Mouse (Mus musculus) lung, embryonic 14.5 days (tissue): ENCODE results near the gene Slc44a5. TPM values are rescaled to one million over a fixed set of nuclear protein-coding genes. Genes with fewer than 3 reads are reported as not detected.

Experiments used
- ATAC-seq: fragments of 200-750 bp; cut with Nextera tagmentation; 2 replicates; pipeline ENCODE4 v1.8.0; 2017; ENCODE audit warnings: mild to moderate bottlenecking, moderate TSS enrichment, moderate library complexity; ENCODE audit not compliant: insufficient read depth
- DNase-seq: peaks from one replicate; pipeline ENCODE4 v3.0.0-alpha.2; 2015
- H3K27ac ChIP-seq: fragments of 300-500 bp; sonication (generic); 2 replicates; pipeline ENCODE4 v1.5.1; 2014; ENCODE audit warnings: low read depth, mild to moderate bottlenecking, moderate library complexity
- H3K27me3 ChIP-seq: fragments of 300-500 bp; sonication (generic); 2 replicates; pipeline ENCODE4 v1.6.1; 2014; ENCODE audit warnings: low read length, control low read depth; ENCODE audit not compliant: insufficient read depth
- H3K36me3 ChIP-seq: fragments of 300-500 bp; sonication (generic); 2 replicates; pipeline ENCODE4 v1.6.1; 2014; ENCODE audit warnings: control low read depth; ENCODE audit not compliant: insufficient read depth
- H3K4me1 ChIP-seq: fragments of 300-500 bp; sonication (generic); 2 replicates; pipeline ENCODE4 v1.6.1; 2014; ENCODE audit warnings: antibody characterized with exemption, control low read depth; ENCODE audit not compliant: insufficient read depth
- H3K4me2 ChIP-seq: fragments of 300-500 bp; sonication (generic); 2 replicates; pipeline ENCODE4 v1.6.1; 2014; ENCODE audit warnings: mild to moderate bottlenecking
- H3K4me3 ChIP-seq: fragments of 300-500 bp; sonication (generic); 2 replicates; pipeline ENCODE4 v1.5.1; 2014; ENCODE audit warnings: low read depth, low read length
- H3K9ac ChIP-seq: fragments of 300-500 bp; sonication (generic); 2 replicates; pipeline ENCODE4 v1.6.1; 2014
- H3K9me3 ChIP-seq: fragments of 300-500 bp; sonication (generic); 2 replicates; pipeline ENCODE4 v1.6.1; 2016; ENCODE audit warnings: low read depth, low read length, control low read depth
- CTCF ChIP-seq: IDR thresholded peaks from 2 replicates; pipeline ENCODE4 v1.5.1; 2016; ENCODE audit warnings: antibody characterized with exemption, low read depth
- WGBS: fragments of 180-500 bp; shearing (Covaris S2); extraction: QIAGEN DNeasy Blood & Tissue Kit; methylation state at CpG from one replicate; pipeline ENCODE4 v1.1.7; 2014; 5-methylcytosine and 5-hydroxymethylcytosine counted together
- polyA plus RNA-seq: library from polyadenylated mRNA; unstranded; fragments of >200 nt; fragmentation: Nextera tagmentation; extraction: Ambion mirVana; gene quantifications from 2 replicates; pipeline ENCODE4 v1.2.1, GENCODE M21; 2014

The Slc44a5 gene
- polyA plus RNA-seq, 1 experiment from 2014 or later = 0.29 TPM

DNA sequence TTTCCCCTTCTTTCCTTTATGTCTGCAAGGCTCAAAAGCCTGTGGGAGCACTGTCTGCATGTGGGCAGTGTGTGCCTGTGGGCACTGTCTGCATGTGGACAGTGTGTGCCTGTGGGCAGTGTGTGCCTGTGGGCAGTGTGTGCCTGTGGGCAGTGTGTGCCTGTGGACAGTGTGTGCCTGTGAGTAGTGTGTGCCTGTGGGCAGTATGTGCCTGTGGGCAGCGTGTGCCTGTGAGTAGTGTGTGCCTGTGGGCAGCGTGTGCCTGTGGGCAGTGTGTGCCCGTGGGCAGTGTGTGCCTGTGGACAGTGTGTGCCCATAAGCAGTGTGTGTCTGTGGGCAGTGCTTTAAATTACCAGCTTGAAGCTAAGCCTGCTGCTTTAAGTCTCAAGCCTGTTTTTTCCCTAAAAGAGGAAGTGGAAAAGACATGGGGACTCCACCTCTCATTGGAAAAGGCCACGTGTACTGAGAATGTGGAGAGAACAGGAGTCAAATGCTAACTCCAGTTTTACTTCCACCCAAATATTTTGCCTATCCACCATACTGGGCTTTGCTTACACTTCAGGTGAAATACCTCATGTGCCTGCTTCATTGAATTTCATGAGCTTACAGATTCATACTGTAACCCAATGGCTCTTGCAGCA lies 315.3 kb downstream of the Slc44a5 start:
- no peak overlapping the region for H3K4me2 ChIP-seq
- no peak for ATAC-seq
- no peak overlapping the region for H3K27ac ChIP-seq
- H3K4me3 ChIP-seq = no peak overlapping the region
- TF ChIP-seq CTCF = no peak
- H3K36me3 ChIP-seq = no peaks in the 10 kb centered on the region
- peaks cover 5% of the 10 kb centered on the region; the same call in 1 of the 2 replicates for H3K4me1 ChIP-seq
- WGBS = 70% methylated on average over 4 of the region's 4 CpGs
- no peaks in the 10 kb centered on the region for H3K9me3 ChIP-seq
- H3K27me3 ChIP-seq = no peaks in the 10 kb centered on the region
- H3K9ac ChIP-seq = no peak overlapping the region
- DNase-seq = no peak

DNA sequence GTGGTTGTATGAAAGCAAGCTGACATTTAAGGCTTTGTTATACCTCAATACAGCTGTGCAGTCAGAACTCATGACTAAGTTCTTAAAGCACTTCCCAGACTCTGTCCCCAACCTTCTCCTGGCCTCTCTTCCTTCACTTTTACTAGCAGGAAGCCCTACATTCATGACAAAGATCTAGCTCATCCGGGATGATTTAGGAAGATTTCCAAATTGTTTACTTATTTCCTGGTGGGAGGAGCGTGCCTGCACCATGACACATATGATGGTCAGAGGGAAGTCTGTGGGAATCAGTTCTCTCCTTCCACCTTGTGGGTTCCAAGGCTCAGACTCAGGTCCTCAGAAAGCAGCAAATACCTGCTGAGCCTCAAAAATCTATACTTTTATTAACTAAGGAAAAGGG lies 317.1 kb downstream of the Slc44a5 start:
- Histone ChIP-seq H3K4me3 (no peak overlapping the region), H3K4me1 (no peaks in the 10 kb centered on the region), H3K4me2 (no peak overlapping the region), H3K9me3 (no peaks in the 10 kb centered on the region), H3K27me3 (no peaks in the 10 kb centered on the region), H3K27ac (no peak overlapping the region), H3K9ac (no peak overlapping the region), H3K36me3 (no peaks in the 10 kb centered on the region)
- no peak for DNase-seq
- WGBS = 20% methylated on average over 2 of the region's 2 CpGs
- ATAC-seq = no peak
- no peak for TF ChIP-seq CTCF

DNA sequence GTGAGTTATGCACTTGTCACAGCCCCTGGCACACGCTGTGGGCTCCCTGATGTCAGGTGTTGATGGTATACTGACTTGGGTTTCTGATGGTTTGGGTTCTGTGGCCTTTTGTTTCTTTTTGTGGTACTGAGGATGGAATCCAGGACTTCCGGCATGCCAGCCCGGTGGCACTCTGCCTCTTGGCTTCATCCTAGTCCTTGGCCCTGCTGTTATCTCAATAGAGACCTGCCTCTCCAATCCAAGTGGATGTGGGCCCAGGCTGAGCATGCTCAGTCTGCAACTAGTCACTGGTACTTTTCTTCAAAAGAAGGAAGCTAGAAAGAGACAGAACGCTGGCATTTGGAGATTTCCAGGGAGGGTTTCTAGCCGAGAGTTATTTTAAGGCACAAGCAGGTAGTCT lies 318.9 kb downstream of the Slc44a5 start:
- Histone ChIP-seq H3K4me1 (no peaks in the 10 kb centered on the region), H3K27me3 (no peaks in the 10 kb centered on the region), H3K9me3 (no peaks in the 10 kb centered on the region), H3K4me2 (no peak overlapping the region), H3K36me3 (no peaks in the 10 kb centered on the region), H3K9ac (no peak overlapping the region), H3K4me3 (no peak overlapping the region), H3K27ac (no peak overlapping the region)
- no peak for DNase-seq
- no peak for ATAC-seq
- no peak for TF ChIP-seq CTCF
- WGBS = 64% methylated on average over 5 of the region's 5 CpGs

DNA sequence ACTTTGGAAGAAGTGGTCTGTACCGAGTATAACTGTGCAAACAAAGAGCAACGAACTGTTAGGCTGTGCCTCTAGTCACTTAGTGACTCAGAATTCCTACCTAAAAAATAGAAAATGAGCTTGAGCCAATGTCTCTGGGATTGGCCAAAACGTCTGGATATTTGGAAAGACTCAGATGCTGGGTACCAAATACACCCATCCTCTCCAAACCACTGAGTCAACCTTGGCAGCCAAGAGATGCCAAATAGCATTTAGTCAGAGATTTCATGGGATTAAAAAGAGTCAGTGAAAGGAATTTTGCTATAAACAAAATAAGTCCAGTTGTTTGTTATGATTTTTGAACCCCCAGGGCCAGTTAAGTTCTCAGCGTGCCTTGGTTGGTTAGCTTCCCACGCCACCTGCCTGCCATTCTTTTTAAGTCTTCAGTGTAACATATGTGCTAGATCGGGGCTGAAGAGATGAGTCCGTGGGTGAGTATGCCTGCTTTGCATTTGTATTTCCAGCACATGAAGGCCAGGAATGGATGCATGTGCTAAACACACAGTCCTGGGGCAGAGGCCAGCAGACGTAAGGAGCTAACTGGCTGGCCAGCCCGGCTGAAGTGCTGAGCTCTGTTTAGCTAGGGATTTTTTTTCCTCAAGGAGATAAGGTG lies 320.7 kb downstream of the Slc44a5 start:
- 51% methylated on average over 9 of the region's 9 CpGs for WGBS
- H3K9me3 ChIP-seq = no peaks in the 10 kb centered on the region
- H3K27me3 ChIP-seq = no peaks in the 10 kb centered on the region
- DNase-seq = no peak
- H3K4me2 ChIP-seq = no peak overlapping the region
- ATAC-seq = no peak
- H3K36me3 ChIP-seq = no peaks in the 10 kb centered on the region
- no peak overlapping the region for H3K27ac ChIP-seq
- H3K9ac ChIP-seq = no peak overlapping the region
- H3K4me3 ChIP-seq = no peak overlapping the region
- H3K4me1 ChIP-seq = no peaks in the 10 kb centered on the region
- no peak for TF ChIP-seq CTCF

DNA sequence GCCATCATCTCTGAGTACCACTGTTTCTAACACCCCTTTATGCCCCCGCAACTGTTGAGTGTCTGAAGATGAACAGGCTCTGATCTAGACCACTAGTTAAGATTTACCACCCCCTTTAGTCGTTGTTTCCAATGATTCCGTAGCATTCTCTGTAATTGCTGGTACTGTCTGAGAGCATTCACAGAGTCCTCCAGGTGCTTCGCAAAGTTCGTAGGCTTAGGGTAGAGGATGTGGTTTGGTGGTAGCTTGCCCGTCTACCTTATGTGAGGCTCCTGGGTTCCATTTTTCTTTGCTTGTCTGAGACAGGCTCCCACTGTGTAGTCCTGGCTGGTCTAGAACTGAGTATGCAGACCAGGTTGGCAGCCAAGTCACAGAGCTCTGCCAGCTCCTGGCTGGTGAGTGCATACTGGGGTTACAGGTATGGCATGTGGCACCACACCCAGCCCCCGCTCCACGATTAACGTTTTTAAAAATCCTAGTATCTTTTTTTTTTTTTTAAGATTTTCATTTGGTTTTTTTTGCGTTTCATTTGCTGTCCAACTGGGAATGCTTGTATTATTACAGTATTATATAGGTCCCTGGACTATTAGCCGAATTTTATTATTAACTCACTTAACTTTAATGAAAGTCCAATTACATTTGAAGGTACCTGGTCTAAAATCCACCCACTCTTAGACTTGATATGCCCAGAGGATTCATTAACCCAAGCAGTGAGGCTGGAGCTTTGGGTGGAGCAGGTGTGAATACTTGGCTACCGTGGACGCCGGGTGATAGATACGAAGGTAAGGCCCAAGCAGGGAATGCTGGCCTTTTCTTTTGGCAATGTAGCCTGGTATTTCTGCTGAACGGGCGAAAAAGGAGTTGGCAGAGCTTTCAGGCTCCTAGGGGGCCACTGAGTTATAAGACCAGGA lies 321.9 kb downstream of the Slc44a5 start:
- Histone ChIP-seq H3K9ac (no peak overlapping the region), H3K4me2 (no peak overlapping the region), H3K4me3 (no peak overlapping the region), H3K27ac (no peak overlapping the region), H3K4me1 (no peaks in the 10 kb centered on the region), H3K27me3 (no peaks in the 10 kb centered on the region), H3K36me3 (no peaks in the 10 kb centered on the region), H3K9me3 (no peaks in the 10 kb centered on the region)
- ATAC-seq (no peak), DNase-seq (no peak)
- TF ChIP-seq CTCF = no peak
- WGBS = 90% methylated on average over 17 of the region's 17 CpGs

DNA sequence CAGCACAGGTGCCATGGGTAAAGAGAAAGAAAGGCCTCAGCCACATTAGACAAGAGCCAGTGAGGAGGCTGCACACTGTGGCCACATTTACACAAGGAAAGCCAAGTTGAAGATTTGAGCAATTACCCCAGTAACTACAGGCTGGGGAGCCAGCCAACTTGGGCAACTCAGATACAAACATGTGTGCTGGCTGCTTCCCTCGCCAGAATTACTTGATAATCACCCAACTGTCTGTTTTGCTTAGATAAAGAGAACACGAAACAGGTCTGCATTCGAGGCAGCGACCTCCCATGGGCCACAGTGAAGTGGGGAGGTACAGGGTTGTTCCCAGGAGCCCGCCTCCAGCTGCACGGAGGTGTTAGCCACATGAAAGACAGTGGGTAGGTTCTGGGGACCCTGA lies 324.3 kb downstream of the Slc44a5 start:
- no peak overlapping the region for H3K27ac ChIP-seq
- 37% methylated on average over 6 of the region's 6 CpGs for WGBS
- H3K9ac ChIP-seq = no peak overlapping the region
- DNase-seq = peak; percentile 34
- H3K4me3 ChIP-seq = no peak overlapping the region
- H3K27me3 ChIP-seq = no peaks in the 10 kb centered on the region
- H3K4me1 ChIP-seq = no peaks in the 10 kb centered on the region
- no peaks in the 10 kb centered on the region for H3K9me3 ChIP-seq
- ATAC-seq = no peak
- H3K36me3 ChIP-seq = no peaks in the 10 kb centered on the region
- H3K4me2 ChIP-seq = no peak overlapping the region
- TF ChIP-seq CTCF = no peak

DNA sequence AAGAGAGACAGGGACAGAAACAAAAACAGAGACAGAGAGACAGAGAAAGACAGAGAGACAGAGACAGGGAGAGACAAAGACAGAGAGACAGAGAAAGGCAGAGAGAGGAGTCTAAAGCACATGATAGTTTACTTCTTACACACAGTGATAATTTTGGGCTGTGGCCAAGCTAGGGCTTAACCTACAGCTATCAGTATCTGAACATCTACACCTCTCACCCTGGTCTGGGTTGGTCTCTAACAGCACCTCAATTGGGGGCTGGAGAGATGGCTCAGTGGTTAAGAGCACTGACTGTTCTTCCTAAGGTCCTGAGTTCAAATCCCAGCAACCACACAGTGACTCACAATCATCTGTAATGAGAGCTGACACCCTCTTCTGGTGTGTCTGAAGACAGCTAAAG lies 325.3 kb downstream of the Slc44a5 start:
- Histone ChIP-seq H3K4me1 (no peaks in the 10 kb centered on the region), H3K4me2 (no peak overlapping the region), H3K4me3 (no peak overlapping the region), H3K9ac (no peak overlapping the region), H3K36me3 (no peaks in the 10 kb centered on the region), H3K27me3 (no peaks in the 10 kb centered on the region), H3K9me3 (no peaks in the 10 kb centered on the region), H3K27ac (no peak overlapping the region)
- ATAC-seq = no peak
- TF ChIP-seq CTCF = no peak
- no peak for DNase-seq
